Mouse (Mus musculus) stomach, embryonic 16.5 days (tissue): Measurements from ENCODE around the gene Flnb. TPM values are rescaled to one million over a fixed set of nuclear protein-coding genes. Genes with fewer than 3 reads are reported as not detected.
A peak's percentile ranks its signal among the peaks of the same experiment; 100 is the strongest.

ENCODE experiments used
- ATAC-seq: fragments of 200-750 bp; cut with Nextera tagmentation; 2 replicates; pipeline ENCODE4 v1.8.0; 2017; ENCODE audit warnings: moderate number of reproducible peaks, moderate TSS enrichment; ENCODE audit not compliant: insufficient read depth, low FRiP score
- H3K27ac ChIP-seq: fragments of 300-500 bp; sonication (generic); 2 replicates; pipeline ENCODE4 v1.5.1; 2014; ENCODE audit warnings: low read length
- H3K27me3 ChIP-seq: fragments of 300-500 bp; sonication (generic); 2 replicates; pipeline ENCODE4 v1.6.1; 2014; ENCODE audit warnings: low read length, control low read depth, mixed read lengths; ENCODE audit not compliant: control insufficient read depth, insufficient read depth
- H3K36me3 ChIP-seq: fragments of 300-500 bp; sonication (generic); 2 replicates; pipeline ENCODE4 v1.6.1; 2014; ENCODE audit warnings: low read length; ENCODE audit not compliant: control insufficient read depth, insufficient read depth
- H3K4me1 ChIP-seq: fragments of 300-500 bp; sonication (generic); 2 replicates; pipeline ENCODE4 v1.6.1; 2014; ENCODE audit warnings: low read length, control low read depth, mixed read lengths; ENCODE audit not compliant: control insufficient read depth, insufficient read depth
- H3K4me2 ChIP-seq: fragments of 300-500 bp; sonication (generic); 2 replicates; pipeline ENCODE4 v1.6.1; 2014; ENCODE audit warnings: low read depth, low read length, mixed read lengths
- H3K4me3 ChIP-seq: fragments of 300-500 bp; sonication (generic); replicated peaks from 2 replicates; pipeline ENCODE4 v1.5.1; 2014; ENCODE audit warnings: mild to moderate bottlenecking, low read length
- H3K9ac ChIP-seq: fragments of 300-500 bp; sonication (generic); 2 replicates; pipeline ENCODE4 v1.6.1; 2014; ENCODE audit warnings: low read length
- H3K9me3 ChIP-seq: fragments of 300-500 bp; sonication (generic); replicated peaks from 2 replicates; pipeline ENCODE4 v1.6.1; 2016; ENCODE audit warnings: low read length, control low read depth; ENCODE audit not compliant: control insufficient read depth
- whole genome bisulfite sequencing: fragments of 180-500 bp; shearing (Covaris S2); extraction: QIAGEN DNeasy Blood & Tissue Kit; methylation state at CpG from one replicate; pipeline ENCODE4 v1.1.7; 2014; 5-methylcytosine and 5-hydroxymethylcytosine counted together
- polyA plus RNA-seq: library from polyadenylated mRNA; unstranded; fragments of >200 nt; fragmentation: Nextera tagmentation; extraction: Ambion mirVana; gene quantifications from 2 replicates; pipeline ENCODE4 v1.2.1, GENCODE M21; 2015

The Flnb gene
- polyA plus RNA-seq, 1 experiment from 2014 or later: 25.8 TPM

GRCm38 (mm10) chr14:7884158-7884557 is 66.4 kb downstream of the Flnb start:
- H3K4me1 ChIP-seq: peaks cover 8% of the 10 kb centered on the region
- no peaks in the 10 kb centered on the region for H3K9me3 ChIP-seq
- 83% methylated on average over 1 of the region's 1 CpGs for WGBS
- H3K27ac ChIP-seq: no peak overlapping the region
- H3K4me2 ChIP-seq: no peak overlapping the region
- no peaks in the 10 kb centered on the region for H3K27me3 ChIP-seq
- no peak for ATAC-seq
- no peak overlapping the region for H3K4me3 ChIP-seq
- peaks cover 21% of the 10 kb centered on the region for H3K36me3 ChIP-seq
- no peak overlapping the region for H3K9ac ChIP-seq

- ATAC-seq: no peak
- Histone ChIP-seq H3K4me2 (no peak overlapping the region), H3K27ac (no peak overlapping the region), H3K9me3 (no peaks in the 10 kb centered on the region), H3K36me3 (peaks cover 21% of the 10 kb centered on the region), H3K27me3 (no peaks in the 10 kb centered on the region), H3K4me3 (no peak overlapping the region), H3K4me1 (peaks cover 15% of the 10 kb centered on the region), H3K9ac (no peak overlapping the region)
- WGBS: 87% methylated on average over 4 of the region's 4 CpGs
Measured at GRCm38 (mm10) chr14:7884841-7885240, 67.1 kb downstream of the Flnb start.

- no peak for ATAC-seq
- no peak overlapping the region for H3K4me2 ChIP-seq
- peaks cover 22% of the 10 kb centered on the region for H3K4me1 ChIP-seq
- H3K9me3 ChIP-seq: no peaks in the 10 kb centered on the region
- no peak overlapping the region for H3K9ac ChIP-seq
- H3K27ac ChIP-seq: no peak overlapping the region
- H3K36me3 ChIP-seq: peaks cover 23% of the 10 kb centered on the region
- no peak overlapping the region for H3K4me3 ChIP-seq
- H3K27me3 ChIP-seq: no peaks in the 10 kb centered on the region
- WGBS: 91% methylated on average over 9 of the region's 9 CpGs
Measured at GRCm38 (mm10) chr14:7885540-7885939, 67.8 kb downstream of the Flnb start.

- WGBS: 87% methylated on average over 6 of the region's 6 CpGs
- H3K27me3 ChIP-seq: no peaks in the 10 kb centered on the region
- no peak overlapping the region for H3K4me3 ChIP-seq
- peaks cover 26% of the 10 kb centered on the region for H3K36me3 ChIP-seq
- peaks cover 22% of the 10 kb centered on the region for H3K4me1 ChIP-seq
- no peak overlapping the region for H3K4me2 ChIP-seq
- ATAC-seq: no peak
- H3K9ac ChIP-seq: no peak overlapping the region
- H3K27ac ChIP-seq: no peak overlapping the region
- no peaks in the 10 kb centered on the region for H3K9me3 ChIP-seq
Measured at GRCm38 (mm10) chr14:7886008-7886407, 68.3 kb downstream of the Flnb start.

- Histone ChIP-seq H3K4me1 (peaks cover 22% of the 10 kb centered on the region), H3K27me3 (no peaks in the 10 kb centered on the region), H3K9ac (no peak overlapping the region), H3K4me3 (no peak overlapping the region), H3K36me3 (peaks cover 21% of the 10 kb centered on the region), H3K9me3 (no peaks in the 10 kb centered on the region), H3K27ac (no peak overlapping the region), H3K4me2 (no peak overlapping the region)
- no peak for ATAC-seq
- WGBS: 92% methylated on average over 7 of the region's 7 CpGs
Measured at GRCm38 (mm10) chr14:7887171-7887570, 69.4 kb downstream of the Flnb start.

GRCm38 (mm10) chr14:7888294-7888693 is 70.5 kb downstream of the Flnb start:
- ATAC-seq: no peak; the same call in 1 of the 2 replicates
- no peaks in the 10 kb centered on the region for H3K27me3 ChIP-seq
- no peak overlapping the region for H3K4me2 ChIP-seq
- WGBS: 84% methylated on average over 6 of the region's 6 CpGs
- no peak overlapping the region for H3K4me3 ChIP-seq
- peaks cover 22% of the 10 kb centered on the region for H3K4me1 ChIP-seq
- peak overlapping the region; percentile 94 for H3K27ac ChIP-seq
- H3K36me3 ChIP-seq: peaks cover 24% of the 10 kb centered on the region
- no peak overlapping the region for H3K9ac ChIP-seq
- no peaks in the 10 kb centered on the region for H3K9me3 ChIP-seq

- Histone ChIP-seq H3K36me3 (peaks cover 25% of the 10 kb centered on the region), H3K4me2 (no peak overlapping the region; the same call in 1 of the 2 replicates), H3K4me1 (peaks cover 22% of the 10 kb centered on the region), H3K9ac (peak overlapping the region; percentile 53), H3K9me3 (no peaks in the 10 kb centered on the region), H3K4me3 (no peak overlapping the region), H3K27ac (peak overlapping the region; percentile 94), H3K27me3 (no peaks in the 10 kb centered on the region)
- ATAC-seq: peak; percentile 82; the same call in 1 of the 2 replicates
- 52% methylated on average over 11 of the region's 11 CpGs for WGBS
Measured at GRCm38 (mm10) chr14:7888811-7889651, 71.3 kb downstream of the Flnb start.

GRCm38 (mm10) chr14:7889834-7890233 is 72.1 kb downstream of the Flnb start:
- H3K4me3 ChIP-seq: no peak overlapping the region
- no peaks in the 10 kb centered on the region for H3K27me3 ChIP-seq
- ATAC-seq: no peak
- H3K4me2 ChIP-seq: no peak overlapping the region
- H3K9me3 ChIP-seq: no peaks in the 10 kb centered on the region
- 60% methylated on average over 9 of the region's 9 CpGs for WGBS
- H3K4me1 ChIP-seq: peaks cover 22% of the 10 kb centered on the region
- H3K36me3 ChIP-seq: peaks cover 27% of the 10 kb centered on the region
- H3K9ac ChIP-seq: no peak overlapping the region
- peak overlapping the region; percentile 94 for H3K27ac ChIP-seq

GRCm38 (mm10) chr14:7891401-7891800 is 73.6 kb downstream of the Flnb start:
- H3K36me3 ChIP-seq: peaks cover 25% of the 10 kb centered on the region
- no peak for ATAC-seq
- no peaks in the 10 kb centered on the region for H3K9me3 ChIP-seq
- H3K4me3 ChIP-seq: no peak overlapping the region
- H3K27me3 ChIP-seq: no peaks in the 10 kb centered on the region
- peaks cover 25% of the 10 kb centered on the region for H3K4me1 ChIP-seq
- no peak overlapping the region for H3K9ac ChIP-seq
- no peak overlapping the region for H3K4me2 ChIP-seq
- no peak overlapping the region for H3K27ac ChIP-seq
